Mouse (Mus musculus): ENCODE data around the gene Pes1.

GRCm38 (mm10) chr11:4027561-4028334, 64.0 kb downstream of the Pes1 start:
- TF ChIP-seq CTCF (IDR thresholded peaks at IDR 0.05; ENCODE audit: low read depth) (no peak), EP300 (IDR thresholded peaks at IDR 0.05; ENCODE audit: low read depth) (no peak)

Measured in heart, postnatal 0 days (tissue).